Mouse (Mus musculus) c-Kit-negative CD71-positive TER-119-positive erythroid progenitor cells, embryonic 14.5 days (primary cell): Measurements from ENCODE around the gene Smim11.

Source experiments
- DNase-seq: peaks from one replicate; pipeline ENCODE4 v3.0.0-alpha.2; 2013; ENCODE audit warnings: low read depth, low spot score

Gene Smim11

DNA sequence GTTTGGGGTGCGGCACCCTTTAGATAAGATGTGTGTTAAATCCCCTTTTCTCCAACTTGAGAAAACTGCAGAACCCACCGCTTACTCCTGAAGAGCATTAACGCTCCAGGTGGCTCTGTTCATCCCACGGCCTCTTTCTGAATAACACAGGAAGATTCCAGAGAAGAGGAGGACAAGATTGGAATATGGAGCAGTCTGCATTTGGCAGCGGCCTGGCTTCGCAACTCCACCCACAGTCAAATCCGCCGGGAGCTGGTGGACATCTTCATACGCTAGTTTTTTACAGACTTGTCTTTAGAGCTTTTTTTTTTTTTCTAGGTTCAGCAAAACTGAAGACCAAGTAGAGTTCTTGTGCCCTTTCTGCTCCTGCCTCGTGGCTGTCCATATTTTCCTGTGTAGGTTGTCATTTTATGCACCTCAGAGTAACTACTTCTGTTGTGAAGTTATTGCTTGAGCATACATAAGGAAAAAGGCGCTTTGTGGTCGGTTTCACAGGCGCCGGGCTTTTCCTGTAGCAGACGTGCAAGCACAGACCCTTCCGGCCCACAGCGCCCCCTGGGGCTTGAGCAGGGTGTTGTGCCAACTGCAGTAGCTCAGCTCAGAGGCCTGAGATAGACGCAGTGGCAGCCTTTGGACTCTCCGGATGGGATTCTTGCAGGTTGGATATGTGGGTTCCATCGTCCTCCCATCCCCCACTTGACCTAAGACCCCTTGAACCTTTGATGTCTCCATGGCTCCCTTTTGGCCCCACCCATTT, 18.4 kb downstream of the Smim11 start:
- no peak for DNase-seq

DNA sequence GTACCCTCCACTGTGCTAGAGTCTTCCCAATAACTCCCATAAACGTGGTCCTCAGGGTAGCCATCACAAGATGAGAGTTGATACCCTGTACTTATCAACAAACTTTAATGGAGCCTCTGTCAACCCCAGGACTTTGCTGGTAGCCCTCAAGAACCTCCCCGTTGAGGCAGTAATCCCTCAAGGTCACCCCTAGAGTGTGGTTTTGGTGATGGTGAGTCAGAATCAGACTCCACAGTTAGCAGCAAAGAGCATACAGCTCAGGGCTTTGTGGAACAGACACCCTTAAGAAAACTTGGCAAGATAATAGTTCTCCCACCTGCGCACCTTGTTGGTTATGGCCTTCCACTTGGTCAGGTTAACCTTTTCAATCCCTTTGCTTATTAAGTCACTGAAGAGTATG, 19.3 kb downstream of the Smim11 start:
- DNase-seq = no peak

DNA sequence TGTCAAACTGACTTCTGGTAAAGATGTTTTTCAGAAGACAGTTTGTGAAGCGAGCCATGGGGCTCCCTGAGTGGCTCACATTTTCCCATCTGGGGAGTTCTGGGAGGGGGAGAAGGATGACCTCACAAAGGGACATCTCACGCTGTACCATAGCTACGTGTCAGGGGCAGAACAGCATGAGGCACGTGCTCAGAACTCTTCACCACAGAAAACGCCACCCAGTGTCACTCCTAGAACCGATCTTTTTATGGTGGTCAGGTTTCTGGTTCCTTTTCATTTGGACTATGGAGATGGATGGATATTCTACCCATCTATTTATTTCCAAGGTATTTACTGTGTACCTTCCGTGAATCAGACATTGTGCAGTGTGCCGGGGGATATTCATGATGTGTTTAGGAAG, 20.3 kb downstream of the Smim11 start, which contains the start of gene Fam243:
Gene Fam243 (minus strand): TSS at position 101 of the 400 bp plus-strand sequence.
- no peak for DNase-seq

DNA sequence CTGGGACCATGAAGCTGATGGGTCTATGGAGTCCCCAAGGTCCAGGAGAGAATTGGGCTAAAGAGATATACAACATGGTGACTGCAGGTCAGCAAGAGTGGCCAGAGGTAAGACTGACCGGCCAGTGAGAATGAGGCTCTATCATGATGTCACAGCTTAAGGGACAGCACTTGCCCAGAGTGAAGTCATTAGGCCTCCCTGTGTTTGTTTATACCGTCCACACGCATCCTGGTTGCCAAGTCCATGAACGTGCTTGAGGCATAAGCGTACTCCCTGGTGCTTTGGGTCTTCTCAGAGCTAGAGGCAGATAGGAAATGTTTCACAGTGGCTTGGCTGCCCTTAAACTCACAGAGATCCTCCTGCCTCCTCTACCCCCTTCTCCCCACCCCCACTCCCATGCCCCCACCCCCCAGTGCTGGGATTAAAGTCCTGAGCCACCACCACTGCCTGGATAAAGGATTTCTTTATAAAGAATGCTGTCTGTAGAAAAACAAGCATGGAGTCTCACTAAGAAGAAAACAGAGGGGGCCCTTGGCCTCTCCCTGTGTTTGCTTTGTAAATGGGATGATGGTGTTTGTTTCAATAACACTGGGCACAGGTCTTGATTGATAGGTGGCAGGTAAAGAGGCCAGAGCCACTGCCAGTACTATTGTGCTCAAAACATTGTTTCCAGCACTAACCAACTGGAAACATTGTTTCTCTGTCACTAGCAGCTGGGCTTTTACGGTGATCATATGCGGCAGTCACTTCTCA, 23.4 kb downstream of the Smim11 start:
- no peak for DNase-seq

DNA sequence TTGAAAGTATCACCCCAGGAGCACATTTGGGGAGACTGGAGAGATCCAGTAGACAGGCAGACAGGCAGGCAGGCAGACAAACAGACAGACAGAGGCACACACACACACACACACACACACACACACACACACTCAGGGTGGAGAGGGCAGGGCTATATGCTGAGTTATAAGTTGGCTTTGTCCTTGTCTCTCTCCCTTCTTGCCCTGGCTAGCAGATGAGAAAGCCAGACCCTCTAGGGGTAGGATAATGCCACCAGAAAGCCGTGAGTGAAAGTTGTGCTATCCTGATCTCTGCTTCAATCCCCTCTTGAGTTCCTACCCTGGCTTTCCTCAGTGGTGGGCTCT, 23.9 kb downstream of the Smim11 start:
- DNase-seq = no peak

DNA sequence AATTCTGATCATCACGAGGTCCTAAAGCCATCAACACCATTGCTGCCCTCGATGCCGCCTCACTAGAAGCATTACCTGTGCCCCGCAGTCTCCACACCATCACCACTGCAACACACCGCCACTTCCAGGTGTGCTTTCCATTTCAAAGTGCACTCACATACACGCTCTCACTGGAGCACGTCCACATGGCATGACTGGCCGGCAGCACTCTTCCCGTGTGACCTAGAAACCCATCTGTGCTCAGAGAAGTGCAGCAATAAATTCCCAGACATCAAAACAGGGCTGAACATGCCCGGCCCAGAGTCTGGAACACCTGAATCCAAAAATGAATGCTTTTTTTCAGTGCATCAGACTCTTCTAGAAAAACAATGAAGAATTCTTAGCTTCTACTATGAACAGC, 26.8 kb downstream of the Smim11 start:
- DNase-seq = no peak

DNA sequence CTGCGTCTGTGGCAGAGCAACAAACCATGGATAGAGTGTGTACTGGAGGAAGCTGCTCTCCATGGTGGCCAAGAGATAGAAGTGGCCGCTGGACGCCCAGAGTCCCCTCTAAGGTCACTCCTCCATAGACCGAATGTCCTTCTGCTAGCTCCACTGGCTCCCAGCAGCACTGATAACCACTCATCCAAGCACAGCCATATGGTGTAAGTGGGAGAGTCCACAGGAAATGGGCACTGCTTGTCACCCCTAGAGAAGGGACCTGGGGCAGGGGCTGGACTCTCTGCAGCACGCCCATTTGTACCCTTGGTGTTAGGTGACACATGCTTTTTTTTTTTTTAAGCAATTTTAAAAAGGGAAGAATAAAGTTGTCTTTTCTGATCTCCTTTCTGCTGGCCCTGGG, 29.9 kb downstream of the Smim11 start:
- DNase-seq = no peak

DNA sequence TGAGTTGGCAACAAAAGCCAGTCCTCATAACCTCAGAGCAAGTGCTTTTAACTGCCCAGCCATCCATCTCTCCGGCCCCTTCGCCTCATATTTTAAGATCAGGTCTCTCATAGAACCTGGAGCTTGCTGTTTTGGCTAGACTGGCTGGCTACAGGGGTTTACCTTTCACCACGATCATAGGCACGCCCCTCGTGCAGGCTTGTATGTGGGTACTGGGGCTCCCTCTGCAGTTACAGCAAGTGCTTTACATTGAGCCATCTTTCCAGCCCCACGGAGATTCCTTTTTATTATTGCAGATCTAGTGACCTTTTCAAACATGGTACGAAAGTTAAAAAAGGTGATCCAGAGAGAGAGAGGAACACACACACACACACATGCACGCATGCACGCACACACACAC, 33.5 kb downstream of the Smim11 start:
- no peak for DNase-seq

DNA sequence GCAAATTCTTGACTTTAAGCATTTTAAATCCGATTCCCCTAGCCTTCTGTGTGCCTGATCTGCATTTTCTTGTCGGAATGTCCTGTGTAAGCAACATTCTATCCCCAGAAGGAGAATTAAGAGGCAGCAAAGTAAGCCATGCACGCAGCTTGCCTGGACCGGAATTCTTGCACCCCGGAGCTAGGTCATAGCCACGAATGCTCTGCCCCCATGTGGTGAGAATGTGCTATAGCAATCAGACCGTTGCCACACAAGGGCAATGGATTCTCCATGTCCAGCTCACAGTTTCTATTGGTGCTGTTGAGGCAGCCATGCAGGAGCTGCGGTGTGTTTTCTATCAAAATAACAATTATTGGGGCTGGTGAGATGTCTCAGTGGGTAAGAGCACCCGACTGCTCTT, 35.2 kb downstream of the Smim11 start:
- peak; percentile 28 for DNase-seq

DNA sequence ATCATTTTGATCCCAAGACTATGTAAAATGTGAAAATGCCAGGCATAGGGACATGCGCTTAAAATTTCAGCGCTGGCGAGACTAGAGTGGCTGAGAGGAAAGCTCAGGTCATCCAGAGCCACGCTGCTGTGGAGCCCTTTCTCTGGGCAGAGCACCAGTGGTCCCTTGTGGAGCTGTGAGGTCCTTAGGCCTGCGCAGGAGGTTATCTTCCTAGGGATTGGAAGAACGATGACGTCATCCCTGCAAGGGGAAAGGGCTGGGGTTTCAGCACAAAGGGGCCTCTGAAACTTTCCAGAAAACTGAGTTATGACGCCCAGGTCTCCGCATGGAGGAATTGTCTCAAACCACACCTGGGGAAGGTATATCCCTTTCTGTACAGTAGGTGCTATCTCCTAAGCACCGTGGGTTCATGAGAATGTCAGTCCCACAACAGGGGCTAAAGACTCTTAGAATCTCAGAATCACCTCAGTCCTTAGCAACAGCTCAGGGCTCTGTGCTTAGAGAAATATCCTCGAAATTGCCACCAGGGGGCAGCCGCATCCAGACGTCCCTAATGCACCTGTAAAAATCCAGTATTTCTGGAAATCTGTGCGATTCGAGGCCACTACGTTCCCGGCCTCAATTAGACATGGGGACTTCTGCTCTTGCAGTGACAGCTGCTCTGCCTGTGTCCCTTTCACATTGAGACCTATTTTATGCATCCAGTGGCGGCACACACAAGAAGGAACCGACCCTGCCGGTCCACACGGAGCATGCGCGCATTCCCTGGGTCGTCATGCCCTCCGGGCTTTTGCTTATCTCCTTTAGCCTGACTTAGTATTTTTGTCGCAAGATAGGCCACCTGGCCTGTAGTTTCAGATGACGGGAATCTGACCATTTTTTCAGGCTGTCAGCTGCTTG, 39.8 kb downstream of the Smim11 start:
- peak; percentile 57 for DNase-seq

DNA sequence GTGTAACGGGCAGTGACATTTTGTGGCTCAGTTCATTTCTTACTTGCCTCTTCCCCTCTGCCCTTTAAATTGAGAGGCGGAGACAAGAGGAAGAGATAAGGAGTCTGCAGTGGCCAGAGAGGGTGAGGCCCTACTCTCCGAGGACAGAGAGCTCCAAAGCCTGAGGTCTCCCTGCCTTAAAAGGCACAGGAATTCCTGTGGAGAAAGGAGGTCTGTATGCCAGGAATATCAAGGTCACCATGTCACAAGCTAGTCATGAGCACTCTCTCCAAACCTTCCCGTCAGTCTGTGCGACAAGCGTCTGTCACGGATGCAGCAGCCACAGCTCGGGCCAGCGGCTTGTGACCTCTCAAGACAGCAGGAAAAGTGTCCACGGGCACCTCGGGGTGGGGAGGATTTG, 44.1 kb downstream of the Smim11 start:
- DNase-seq = no peak

DNA sequence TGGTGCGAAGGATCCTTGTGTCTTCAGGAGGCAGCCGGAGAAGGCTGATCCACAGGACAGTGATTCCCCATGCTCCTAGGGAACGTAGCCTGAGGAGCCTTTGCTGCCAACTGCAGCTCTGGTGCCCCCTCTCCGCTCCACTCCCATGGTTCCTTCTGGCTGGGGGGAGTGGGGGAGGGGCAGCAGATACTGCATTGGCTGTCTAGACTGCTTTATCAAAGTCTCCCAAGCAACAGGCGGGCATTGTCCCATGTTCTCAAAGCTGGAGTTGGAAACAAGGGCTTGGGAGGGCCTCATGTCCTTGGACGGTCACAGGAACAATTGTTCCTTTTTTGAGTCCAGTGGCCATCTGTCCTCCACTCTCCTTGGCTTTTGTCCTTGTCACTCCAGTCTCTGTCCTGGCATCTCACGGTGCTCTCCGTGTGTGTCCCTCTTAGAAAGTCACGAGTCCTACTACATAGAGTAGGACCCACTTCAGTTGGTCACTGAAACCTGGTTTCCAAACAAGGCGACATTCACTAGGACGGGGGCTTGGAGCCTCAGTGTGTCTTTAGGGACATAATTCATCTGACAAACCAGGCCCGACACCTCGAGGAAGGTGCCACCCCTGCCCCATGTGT, 45.3 kb downstream of the Smim11 start:
- DNase-seq = no peak

DNA sequence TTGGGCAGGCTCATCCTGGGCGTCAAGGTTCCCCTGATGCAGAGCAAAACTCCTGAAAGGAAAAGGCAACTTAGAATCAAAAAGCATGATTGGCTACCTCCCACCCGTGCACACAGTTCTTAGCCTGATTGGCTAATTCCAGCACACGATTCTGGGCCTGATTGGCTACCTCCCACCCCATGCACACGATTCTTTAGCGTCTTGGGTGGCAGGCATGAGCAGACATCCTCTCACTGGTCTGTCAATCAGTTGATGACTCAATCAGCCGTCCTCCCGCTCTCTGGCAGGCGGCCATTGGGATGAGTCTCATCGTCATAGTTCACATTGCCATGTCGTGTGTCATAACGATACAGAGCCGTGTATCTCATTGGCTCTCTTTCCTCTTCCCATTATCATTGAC, 47.9 kb downstream of the Smim11 start:
- no peak for DNase-seq

DNA sequence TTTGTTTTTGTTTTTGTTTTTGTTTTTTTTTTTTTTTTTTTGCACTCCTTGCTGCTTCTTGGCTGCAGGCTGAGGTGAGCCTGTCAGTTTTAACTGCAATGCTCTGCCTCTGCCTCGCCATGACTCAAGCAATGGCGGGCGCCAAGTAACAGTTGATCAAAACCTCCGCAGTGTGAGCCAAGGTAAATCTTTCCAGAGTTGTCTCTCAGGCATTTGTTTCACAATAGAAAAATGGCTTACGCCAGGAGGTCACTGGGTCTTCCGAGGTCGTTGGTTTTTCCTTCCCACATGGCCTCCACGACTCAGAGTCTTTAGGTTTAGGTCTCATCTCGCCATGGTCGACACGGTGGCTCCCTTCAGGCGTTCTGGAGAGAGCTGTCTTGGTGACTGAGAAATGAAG, 52.2 kb downstream of the Smim11 start:
- no peak for DNase-seq

DNA sequence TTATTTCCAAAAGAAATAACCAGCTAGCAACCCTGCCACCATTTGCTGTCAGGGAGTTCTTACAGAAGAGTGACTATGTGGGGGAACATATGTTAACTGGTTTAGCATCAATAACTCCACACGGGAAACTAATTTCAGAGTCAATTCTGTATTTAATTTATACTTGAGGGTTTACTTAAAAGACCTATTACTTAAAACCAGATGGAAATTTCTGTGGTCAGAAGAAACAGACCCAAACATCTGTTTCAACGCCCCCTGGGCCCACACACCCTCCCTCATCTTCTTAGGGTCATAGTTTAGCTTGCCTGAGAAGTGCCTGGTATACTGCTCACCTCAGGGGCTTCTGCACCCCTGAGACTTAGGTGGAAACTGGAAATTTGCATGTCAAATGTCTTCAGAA, 52.8 kb downstream of the Smim11 start:
- DNase-seq = no peak

DNA sequence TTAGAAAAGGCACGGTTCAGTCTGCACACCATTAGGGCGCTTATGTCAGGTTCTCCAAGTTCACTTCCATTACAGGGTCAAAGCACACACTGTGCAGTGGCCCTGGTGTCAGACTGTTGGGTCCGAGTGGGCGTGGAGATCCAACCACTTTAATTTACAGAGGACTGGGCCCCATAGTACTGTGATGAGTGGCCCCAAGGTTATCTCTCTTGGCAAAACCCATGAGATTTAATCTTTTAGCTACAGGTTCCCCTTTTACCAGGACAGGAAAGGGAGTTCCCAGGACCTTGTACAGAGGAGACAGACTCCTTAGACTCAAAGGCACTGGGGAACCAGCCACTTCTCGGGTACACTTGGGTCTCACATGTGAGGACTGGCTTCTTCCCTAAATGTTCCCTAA, 54.3 kb downstream of the Smim11 start:
- no peak for DNase-seq

DNA sequence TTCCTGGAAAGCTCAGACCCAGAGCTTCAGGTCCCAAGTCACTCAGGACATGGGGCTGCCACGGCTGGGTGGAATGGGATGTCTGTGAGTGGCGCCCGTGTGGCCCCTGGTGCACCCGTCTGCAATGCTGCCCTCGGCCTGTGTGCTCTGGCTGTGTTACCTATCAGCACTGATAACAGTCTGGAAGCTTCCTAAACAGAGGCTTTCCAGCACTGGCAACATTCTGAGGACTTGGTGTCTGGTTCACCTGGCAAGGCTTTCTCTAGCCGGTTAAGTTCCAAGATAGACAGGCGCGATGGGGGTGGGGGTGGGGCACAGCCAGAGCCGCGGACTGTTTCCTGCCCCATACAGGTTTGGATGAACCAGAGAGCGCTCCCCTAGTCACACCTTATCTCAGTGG, 54.9 kb downstream of the Smim11 start:
- DNase-seq = no peak

DNA sequence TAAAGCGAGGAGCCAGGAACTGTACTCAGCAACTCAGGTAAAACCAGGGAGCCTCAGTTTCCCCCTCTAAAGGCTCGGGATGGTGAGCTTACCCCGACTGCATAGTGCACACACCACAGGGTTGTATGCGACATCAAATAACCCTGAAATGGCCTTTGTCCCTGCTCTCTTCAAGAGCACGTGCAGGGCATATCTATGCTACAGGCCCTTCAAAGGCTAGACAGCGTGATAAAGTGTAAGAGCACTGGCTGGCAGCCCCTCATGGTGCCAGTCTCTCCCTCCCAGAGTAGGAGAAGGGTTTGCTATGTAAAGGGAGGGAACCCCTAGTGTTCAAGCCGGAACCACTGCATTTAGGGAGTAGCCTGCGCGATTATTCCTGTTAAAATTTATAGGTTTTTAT, 55.9 kb downstream of the Smim11 start:
- no peak for DNase-seq

DNA sequence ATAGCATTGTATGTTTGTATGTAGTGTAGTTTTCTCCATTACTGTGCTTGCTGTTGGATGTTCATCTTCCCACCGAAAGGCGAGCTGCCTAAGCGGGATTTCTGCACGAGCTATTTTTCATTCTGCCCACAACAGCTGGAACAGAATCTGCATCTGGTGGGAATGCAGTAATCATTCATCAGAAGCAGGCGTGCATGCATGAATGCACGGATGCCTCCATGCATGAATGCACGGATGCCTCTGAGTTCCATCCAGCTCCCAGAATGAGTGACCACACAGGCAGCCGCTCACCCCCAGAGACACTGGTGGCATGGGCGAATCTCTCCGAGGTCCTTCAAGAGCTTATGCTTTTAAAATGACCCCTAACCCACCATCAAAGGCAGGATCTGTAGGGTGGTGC, 56.5 kb downstream of the Smim11 start:
- no peak for DNase-seq

DNA sequence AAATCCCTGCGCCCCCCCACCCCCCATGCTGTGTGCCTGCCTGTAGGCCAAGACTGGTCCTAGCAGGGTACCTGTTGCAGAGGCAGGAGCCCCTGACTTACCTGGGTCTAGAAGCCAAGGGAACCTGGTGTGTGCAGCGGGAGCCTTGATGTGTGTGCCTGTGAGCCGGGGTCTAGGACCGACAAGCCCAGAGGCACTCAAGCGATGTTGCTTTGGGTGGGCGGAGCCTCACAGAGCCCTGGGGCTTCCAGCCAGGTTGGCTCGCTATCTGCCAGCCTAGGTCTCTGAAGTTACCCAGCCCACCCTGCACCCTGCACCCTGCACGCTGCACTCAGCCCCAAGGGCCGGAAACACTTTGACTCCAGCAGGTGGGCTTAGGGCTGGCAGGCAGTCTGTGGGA, 57.6 kb downstream of the Smim11 start:
- no peak for DNase-seq

DNA sequence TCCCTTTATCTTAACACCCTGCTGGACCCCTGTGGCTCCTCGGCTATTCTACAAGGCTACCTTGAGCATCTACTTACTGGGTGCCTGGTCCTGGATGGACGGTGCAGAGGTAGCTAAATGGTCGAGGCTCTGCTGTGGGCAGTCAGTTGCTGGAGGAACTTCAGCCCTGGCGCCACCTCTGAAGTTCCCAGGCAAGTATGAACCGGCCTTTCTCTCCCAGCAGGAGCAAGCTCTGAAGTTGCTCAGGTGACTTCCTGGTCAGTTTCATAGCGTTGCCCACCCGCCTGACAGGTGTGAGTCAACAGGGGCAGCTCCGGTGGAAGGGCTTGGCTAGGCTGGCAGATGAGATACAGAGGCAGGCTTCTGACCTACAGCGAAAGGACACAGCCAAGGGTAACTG, 58.1 kb downstream of the Smim11 start, which contains the start of gene Kcne1:
Gene Kcne1 (minus strand): TSS at position 240 of the 400 bp plus-strand sequence.
- DNase-seq = no peak

DNA sequence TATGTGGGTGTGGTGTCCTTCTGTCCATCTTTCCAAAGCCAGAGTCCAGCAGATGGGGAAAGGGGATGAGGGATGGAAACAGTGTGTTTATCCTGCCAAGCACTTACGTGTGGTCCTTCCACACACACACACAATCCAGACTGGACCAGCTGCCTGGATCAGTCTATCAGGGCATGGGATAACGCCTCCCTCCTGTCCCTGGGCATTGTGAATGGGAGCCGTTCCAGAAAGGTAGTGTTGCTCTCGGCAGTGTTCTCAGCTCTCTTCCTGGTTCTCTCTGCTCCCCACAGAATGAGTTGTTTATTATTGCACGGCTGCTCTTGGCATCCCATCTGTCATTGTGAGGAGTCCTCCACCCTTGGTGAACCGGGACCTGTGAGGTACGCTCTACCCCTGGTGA, 59.6 kb downstream of the Smim11 start:
- no peak for DNase-seq
